Comparison of ENCODE assay signal across 8 mouse cellular contexts in the genomic region with DNA sequence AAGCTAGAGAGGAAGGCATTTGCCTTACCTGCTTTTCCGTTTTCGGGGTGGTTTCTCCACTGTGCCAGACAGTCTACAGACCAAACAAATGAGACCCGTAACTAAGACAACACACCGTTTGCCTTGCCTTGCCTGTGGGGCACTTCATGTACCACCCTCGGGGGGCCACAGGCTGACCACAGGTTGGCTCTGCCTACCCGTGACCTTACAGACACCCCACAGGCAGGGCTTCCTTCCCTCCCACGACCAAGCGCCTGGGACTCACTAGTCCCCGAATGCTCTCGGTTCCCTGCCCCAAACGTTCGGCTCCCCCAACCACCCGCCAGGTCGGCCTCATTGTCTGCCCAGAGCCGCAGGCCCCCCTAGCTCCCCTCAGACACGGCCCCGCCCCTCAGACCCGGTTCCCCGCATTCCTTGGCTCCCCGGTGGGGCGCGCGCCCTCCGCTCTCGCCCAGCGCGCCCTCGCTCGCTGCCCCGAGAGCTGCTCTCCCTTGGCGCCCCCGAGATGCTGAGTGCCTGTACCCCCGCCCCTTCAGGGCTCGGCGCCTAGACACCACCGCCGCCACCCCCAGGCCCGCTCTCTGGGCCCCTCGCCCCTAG. TPM values are rescaled to one million over a fixed set of nuclear protein-coding genes. Genes with fewer than 3 reads are reported as not detected.
DNase-seq lines count a peak whose midpoint lies in the region; ATAC-seq lines count a peak whose summit lies in the region.

No protein-coding gene starts in this region.

- ATAC-seq in liver, embryonic 15.5 days (ENCODE audit: insufficient read depth): peak; percentile 54
- peak; percentile 89 for ATAC-seq in neural tube, embryonic 14.5 days (ENCODE audit: low read depth)

- WGBS in hindbrain, embryonic 10.5 days: under 1% methylated on average over 39 of the region's 39 CpGs
- under 1% methylated on average over 39 of the region's 39 CpGs for WGBS in liver, embryonic 15.5 days (ENCODE audit: insufficient replicate concordance)
- under 1% methylated on average over 38 of the region's 39 CpGs for WGBS in neural tube, embryonic 14.5 days

- H3K9ac ChIP-seq in liver, embryonic 15.5 days: peak overlapping the region; percentile 91
- H3K9ac ChIP-seq in neural tube, embryonic 14.5 days (replicated peaks; ENCODE audit: low read depth, low read length): peak overlapping the region; percentile 95

- peaks cover 17% of the 10 kb centered on the region for H3K4me1 ChIP-seq in hindbrain, embryonic 10.5 days (replicated peaks)
- H3K4me1 ChIP-seq in liver, embryonic 15.5 days (replicated peaks): peaks cover 18% of the 10 kb centered on the region
- H3K4me1 ChIP-seq in neural tube, embryonic 14.5 days (ENCODE audit: control insufficient read depth, insufficient read depth, low read length): peaks cover 14% of the 10 kb centered on the region

- peak overlapping the region; percentile 97 for H3K27ac ChIP-seq in hindbrain, embryonic 10.5 days
- H3K27ac ChIP-seq in liver, embryonic 15.5 days (replicated peaks): peak overlapping the region; percentile 79
- H3K27ac ChIP-seq in neural tube, embryonic 14.5 days (ENCODE audit: low read depth, low read length): peak overlapping the region; percentile 98

- peaks cover 23% of the 10 kb centered on the region; the same call in 1 of the 2 replicates for H3K36me3 ChIP-seq in hindbrain, embryonic 10.5 days
- H3K36me3 ChIP-seq in liver, embryonic 15.5 days (replicated peaks): peaks cover 5% of the 10 kb centered on the region; the same call in 1 of the 2 replicates
- H3K36me3 ChIP-seq in neural tube, embryonic 14.5 days (ENCODE audit: control insufficient read depth, insufficient read depth, low read length): no peaks in the 10 kb centered on the region

- no peaks in the 10 kb centered on the region for H3K27me3 ChIP-seq in hindbrain, embryonic 10.5 days (ENCODE audit: insufficient read depth, poor library complexity, severe bottlenecking)
- no peaks in the 10 kb centered on the region for H3K27me3 ChIP-seq in liver, embryonic 15.5 days
- no peaks in the 10 kb centered on the region for H3K27me3 ChIP-seq in neural tube, embryonic 14.5 days (ENCODE audit: control insufficient read depth, insufficient read depth, low read length)

- peak overlapping the region; percentile 93 for H3K4me2 ChIP-seq in liver, embryonic 15.5 days
- H3K4me2 ChIP-seq in neural tube, embryonic 14.5 days (ENCODE audit: low read depth, low read length): peak overlapping the region; percentile 75

- H3K4me3 ChIP-seq in hindbrain, embryonic 10.5 days: peak overlapping the region; percentile 91
- peak overlapping the region; percentile 96 for H3K4me3 ChIP-seq in liver, embryonic 15.5 days (replicated peaks)
- peak overlapping the region; percentile 98 for H3K4me3 ChIP-seq in neural tube, embryonic 14.5 days (ENCODE audit: low read depth, low read length)

- no peaks in the 10 kb centered on the region for H3K9me3 ChIP-seq in hindbrain, embryonic 10.5 days
- no peaks in the 10 kb centered on the region for H3K9me3 ChIP-seq in liver, embryonic 15.5 days (replicated peaks)
- no peaks in the 10 kb centered on the region for H3K9me3 ChIP-seq in neural tube, embryonic 14.5 days (ENCODE audit: control insufficient read depth, low read length)

- peak; percentile 16 to 26 for DNase-seq in frontal cortex, postnatal 36 days (ENCODE audit: low spot score in 2 of 2)
- DNase-seq in frontal cortex, postnatal 25 days (ENCODE audit: low spot score in 2 of 2): no peak
- peak; percentile 16 for DNase-seq in urinary bladder, postnatal 10 days (ENCODE audit: low spot score)
- DNase-seq in urinary bladder, adult 18-20 months (ENCODE audit: low spot score in 2 of 2): no peak
- no peak for DNase-seq in hindbrain, embryonic 10.5 days (ENCODE audit: low spot score)
- no peak for DNase-seq in cerebellum, adult 9-10 months

RNA-seq across cellular contexts. Expression of a gene that starts 0.5 kb away (rescaled TPM):
- 8.9 and 11.0 TPM in 2 replicates for polyA plus RNA-seq in hindbrain, embryonic 10.5 days (2016; fragmentation: Nextera tagmentation; extraction: Ambion mirVana)
- polyA plus RNA-seq in liver, embryonic 15.5 days (2015; fragmentation: Nextera tagmentation; extraction: Ambion mirVana): 0.89 and 1.3 TPM in 2 replicates
- polyA plus RNA-seq in neural tube, embryonic 14.5 days (2014; fragmentation: Nextera tagmentation; extraction: Ambion mirVana): 18.9 and 29.2 TPM in 2 replicates

RNA-seq across cellular contexts. Expression of a gene that starts 36.2 kb away (rescaled TPM):
- 80.0 and 85.8 TPM in 2 replicates for polyA plus RNA-seq in hindbrain, embryonic 10.5 days (2016; fragmentation: Nextera tagmentation; extraction: Ambion mirVana)
- polyA plus RNA-seq in liver, embryonic 15.5 days (2015; fragmentation: Nextera tagmentation; extraction: Ambion mirVana): 36.7 and 45.1 TPM in 2 replicates
- 80.2 and 81.9 TPM in 2 replicates for polyA plus RNA-seq in neural tube, embryonic 14.5 days (2014; fragmentation: Nextera tagmentation; extraction: Ambion mirVana)

Comparison
In these comparisons a context has a peak if more than half of its experiments do, and no peak if none do; other contexts are left out.
1. DNase-seq: peak in frontal cortex, postnatal 36 days (2 of 2) and urinary bladder, postnatal 10 days (single experiment); none in frontal cortex, postnatal 25 days (0 of 2), urinary bladder, adult 18-20 months (0 of 2), hindbrain, embryonic 10.5 days (single experiment) and cerebellum, adult 9-10 months (single experiment).
2. Peak in every context shown above with its lines, with median percentiles within 50 percentile points of each other: H3K27ac ChIP-seq and H3K4me3 ChIP-seq.